Mouse (Mus musculus) bone marrow macrophage, adult 2 months (primary cell): Measurements from ENCODE around the gene Etfa.

Source experiments
- CTCF ChIP-seq: IDR thresholded peaks from 2 replicates; pipeline ENCODE4 v1.5.1; 2012; ENCODE audit warnings: low read depth, mild to moderate bottlenecking, low read length, moderate library complexity
- POLR2A ChIP-seq: IDR thresholded peaks from 2 replicates; pipeline ENCODE4 v1.6.1; 2012; ENCODE audit warnings: mild to moderate bottlenecking, low read depth, low read length, borderline replicate concordance

DNA sequence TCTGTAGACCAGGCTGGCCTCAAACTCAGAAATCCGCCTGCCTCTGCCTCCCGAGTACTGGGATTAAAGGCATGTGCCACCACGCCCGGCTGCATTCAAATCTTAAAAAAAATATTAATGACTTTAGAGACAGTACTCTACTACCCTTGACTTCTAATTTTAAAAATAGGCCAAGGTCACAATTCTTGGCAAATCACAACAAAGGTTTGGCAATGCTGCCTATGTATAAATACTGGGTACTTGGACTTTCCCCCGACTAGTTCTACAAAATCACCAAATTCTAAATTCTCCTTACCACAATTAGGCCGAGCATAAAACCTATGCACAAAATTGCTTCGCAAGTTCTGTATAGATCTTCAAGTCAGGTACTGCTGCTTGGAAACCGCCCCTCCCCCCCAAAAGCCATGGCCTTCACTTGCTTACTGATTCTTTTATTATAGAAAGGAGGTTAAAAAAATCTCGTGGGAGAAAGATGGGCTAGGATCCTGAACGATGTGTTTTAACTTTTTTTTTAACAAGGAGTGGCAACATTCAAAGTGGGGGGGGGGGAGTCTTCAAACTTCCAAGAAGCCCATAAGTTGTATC is 1.3 kb downstream of the Etfa start:
- no peak for TF ChIP-seq CTCF
- no peak for TF ChIP-seq POLR2A
